Mouse (Mus musculus) embryonic facial prominence, embryonic 12.5 days (tissue): ENCODE results near the gene Armcx6. TPM values are rescaled to one million over a fixed set of nuclear protein-coding genes. Genes with fewer than 3 reads are reported as not detected.
"Not testable (repeated sequence)": the region's sequence is repeated elsewhere in the genome, so short reads cannot be mapped to it uniquely, and the experiment has no call there.

ENCODE experiments used
- ATAC-seq: fragments of 200-750 bp; cut with Nextera tagmentation; 2 replicates; pipeline ENCODE4 v1.8.0; 2017; ENCODE audit not compliant: insufficient number of reproducible peaks, insufficient read depth, low FRiP score, low TSS enrichment
- H3K27ac ChIP-seq: fragments of 300-500 bp; sonication (generic); 2 replicates; pipeline ENCODE4 v1.5.1; 2016; ENCODE audit warnings: mild to moderate bottlenecking
- H3K27me3 ChIP-seq: fragments of 300-500 bp; sonication (generic); 2 replicates; pipeline ENCODE4 v1.6.1; 2016; ENCODE audit warnings: mild to moderate bottlenecking, moderate library complexity
- H3K36me3 ChIP-seq: fragments of 300-500 bp; sonication (generic); 2 replicates; pipeline ENCODE4 v1.6.1; 2016; ENCODE audit warnings: mild to moderate bottlenecking
- H3K4me1 ChIP-seq: fragments of 300-500 bp; sonication (generic); 2 replicates; pipeline ENCODE4 v1.6.1; 2016
- H3K4me2 ChIP-seq: fragments of 300-500 bp; sonication (generic); replicated peaks from 2 replicates; pipeline ENCODE4 v1.6.1; 2016; ENCODE audit warnings: mild to moderate bottlenecking, moderate library complexity
- H3K4me3 ChIP-seq: fragments of 300-500 bp; sonication (generic); 2 replicates; pipeline ENCODE4 v1.5.1; 2016; ENCODE audit warnings: mild to moderate bottlenecking
- H3K9ac ChIP-seq: fragments of 300-500 bp; sonication (generic); 2 replicates; pipeline ENCODE4 v1.6.1; 2016; ENCODE audit warnings: mild to moderate bottlenecking, moderate library complexity
- H3K9me3 ChIP-seq: fragments of 300-500 bp; sonication (generic); 2 replicates; pipeline ENCODE4 v1.6.1; 2016; ENCODE audit warnings: mild to moderate bottlenecking, moderate library complexity
- WGBS: fragments of 180-500 bp; shearing (Covaris S2); methylation state at CpG from one replicate; pipeline ENCODE4 v1.1.7; 2016; 5-methylcytosine and 5-hydroxymethylcytosine counted together
- polyA plus RNA-seq: library from polyadenylated mRNA; unstranded; fragments of >200 nt; fragmentation: Nextera tagmentation; extraction: Ambion mirVana; gene quantifications from 2 replicates; pipeline ENCODE4 v1.2.1, GENCODE M21; 2016

Gene Armcx6
- 34.4 and 35.7 TPM in 2 replicates for polyA plus RNA-seq

GRCm38 (mm10) chrX:134750764-134751592 lies at the start of gene Armcx6:
Armcx6 (minus strand) TSS chrX:134751417.
- H3K4me3 ChIP-seq: peak within 1 kb of the TSS; percentile 49
- no peaks in the 10 kb centered on the region for H3K9me3 ChIP-seq
- peak; percentile 90 for ATAC-seq
- 20% methylated on average over 36 of the region's 36 CpGs for WGBS
- peaks cover 10% of the 10 kb centered on the region; the same call in 1 of the 2 replicates for H3K27me3 ChIP-seq
- peak within 1 kb of the TSS; percentile 51 for H3K4me2 ChIP-seq
- H3K36me3 ChIP-seq: no peaks in the 10 kb centered on the region
- peak within 1 kb of the TSS; percentile 84 for H3K27ac ChIP-seq
- H3K4me1 ChIP-seq: 0 out of 2 replicates have a peak, but pooled peaks cover 2% of the 10 kb centered on the region
- peak within 1 kb of the TSS; percentile 61 for H3K9ac ChIP-seq

- Histone ChIP-seq H3K27ac (no peak overlapping the region), H3K9ac (no peak overlapping the region), H3K4me1 (no peaks in the 10 kb centered on the region), H3K27me3 (no peaks in the 10 kb centered on the region), H3K4me3 (no peak overlapping the region), H3K9me3 (no peaks in the 10 kb centered on the region), H3K36me3 (no peaks in the 10 kb centered on the region), H3K4me2 (no peak overlapping the region)
- no peak for ATAC-seq
- 79% methylated on average over 4 of the region's 4 CpGs for WGBS
These were observed 36.5 kb upstream of the Armcx6 start for GRCm38 (mm10) chrX:134787728-134788127.

- not testable (repeated sequence) for H3K4me2 ChIP-seq, H3K9me3 ChIP-seq, H3K4me3 ChIP-seq, ATAC-seq, H3K4me1 ChIP-seq, H3K27me3 ChIP-seq, H3K36me3 ChIP-seq, H3K9ac ChIP-seq, H3K27ac ChIP-seq
- 45% methylated on average over 3 of the region's 4 CpGs for WGBS
These were observed 12.4 kb upstream of the Armcx6 start for GRCm38 (mm10) chrX:134763428-134764198.

GRCm38 (mm10) chrX:134757293-134757995 lies 6.2 kb upstream of the Armcx6 start:
- no peaks in the 10 kb centered on the region for H3K27me3 ChIP-seq
- H3K27ac ChIP-seq: peak overlapping the region; percentile 76; the same call in 1 of the 2 replicates
- H3K36me3 ChIP-seq: no peaks in the 10 kb centered on the region
- WGBS: 25% methylated on average over 11 of the region's 13 CpGs
- 0 out of 2 replicates have a peak, but pooled peaks cover 2% of the 10 kb centered on the region for H3K4me1 ChIP-seq
- H3K4me3 ChIP-seq: peak overlapping the region; percentile 60
- H3K4me2 ChIP-seq: peak overlapping the region; percentile 50
- no peaks in the 10 kb centered on the region for H3K9me3 ChIP-seq
- H3K9ac ChIP-seq: peak overlapping the region; percentile 65
- ATAC-seq: peak; percentile 55; the same call in 1 of the 2 replicates

- 0 out of 2 replicates have a peak, but pooled peaks cover 2% of the 10 kb centered on the region for H3K4me1 ChIP-seq
- ATAC-seq: peak; percentile 62
- no peaks in the 10 kb centered on the region for H3K36me3 ChIP-seq
- H3K4me3 ChIP-seq: peak within 1 kb of the TSS; percentile 60
- WGBS: 23% methylated on average over 45 of the region's 46 CpGs
- H3K9me3 ChIP-seq: no peaks in the 10 kb centered on the region
- H3K9ac ChIP-seq: peak within 1 kb of the TSS; percentile 65
- peak within 1 kb of the TSS; percentile 50 for H3K4me2 ChIP-seq
- no peaks in the 10 kb centered on the region for H3K27me3 ChIP-seq
- H3K27ac ChIP-seq: peak within 1 kb of the TSS; percentile 76
These were observed 5.4 kb upstream of the Armcx6 start, which contains the start of gene Armcx3 for GRCm38 (mm10) chrX:134756434-134757292. Armcx3 (plus strand) TSS chrX:134756595.

- H3K27me3 ChIP-seq: peaks cover 5% of the 10 kb centered on the region; the same call in 1 of the 2 replicates
- ATAC-seq: no peak
These were observed 1.4 kb upstream of the Armcx6 start for GRCm38 (mm10) chrX:134752584-134752983.

GRCm38 (mm10) chrX:134751910-134752309 lies 693 bp upstream of the Armcx6 start:
- no peak overlapping the region for H3K4me3 ChIP-seq
- no peak for ATAC-seq
- peaks cover 5% of the 10 kb centered on the region; the same call in 1 of the 2 replicates for H3K27me3 ChIP-seq
- 0 out of 2 replicates have a peak, but pooled peaks cover 2% of the 10 kb centered on the region for H3K4me1 ChIP-seq
- no peak overlapping the region for H3K27ac ChIP-seq
- no peak overlapping the region for H3K4me2 ChIP-seq
- H3K36me3 ChIP-seq: no peaks in the 10 kb centered on the region
- 52% methylated on average over 2 of the region's 2 CpGs for WGBS
- H3K9me3 ChIP-seq: no peaks in the 10 kb centered on the region
- H3K9ac ChIP-seq: no peak overlapping the region

More at GRCm38 (mm10) chrX:134752584-134752983, 1.4 kb upstream of the Armcx6 start:
- Histone ChIP-seq H3K4me3 (no peak overlapping the region), H3K27ac (no peak overlapping the region), H3K9ac (no peak overlapping the region), H3K9me3 (no peaks in the 10 kb centered on the region), H3K4me1 (0 out of 2 replicates have a peak, but pooled peaks cover 2% of the 10 kb centered on the region), H3K36me3 (no peaks in the 10 kb centered on the region), H3K4me2 (no peak overlapping the region)
- 19% methylated on average over 4 of the region's 4 CpGs for WGBS

GRCm38 (mm10) chrX:134746459-134746858 lies 4.8 kb downstream of the Armcx6 start:
- Histone ChIP-seq H3K4me1 (no peaks in the 10 kb centered on the region), H3K27ac (no peak overlapping the region), H3K36me3 (no peaks in the 10 kb centered on the region), H3K9me3 (no peaks in the 10 kb centered on the region), H3K4me2 (no peak overlapping the region), H3K27me3 (peaks cover 10% of the 10 kb centered on the region; the same call in 1 of the 2 replicates), H3K4me3 (no peak overlapping the region), H3K9ac (no peak overlapping the region)
- 22% methylated on average over 5 of the region's 5 CpGs for WGBS
- no peak for ATAC-seq

- ATAC-seq: no peak
- H3K27me3 ChIP-seq: 0 out of 2 replicates have a peak, but pooled peaks cover 9% of the 10 kb centered on the region
- no peaks in the 10 kb centered on the region for H3K4me1 ChIP-seq
- no peak overlapping the region for H3K27ac ChIP-seq
- H3K9ac ChIP-seq: no peak overlapping the region
- 77% methylated on average over 5 of the region's 5 CpGs for WGBS
- no peak overlapping the region for H3K4me3 ChIP-seq
- H3K9me3 ChIP-seq: no peaks in the 10 kb centered on the region
- H3K4me2 ChIP-seq: no peak overlapping the region
- H3K36me3 ChIP-seq: no peaks in the 10 kb centered on the region
These were observed 9.4 kb downstream of the Armcx6 start for GRCm38 (mm10) chrX:134741862-134742261.

- H3K4me2 ChIP-seq: no peak overlapping the region
- H3K4me1 ChIP-seq: no peaks in the 10 kb centered on the region
- H3K27me3 ChIP-seq: peaks cover 7% of the 10 kb centered on the region; the same call in 1 of the 2 replicates
- no peak overlapping the region for H3K4me3 ChIP-seq
- 64% methylated on average over 4 of the region's 4 CpGs for WGBS
- H3K9me3 ChIP-seq: no peaks in the 10 kb centered on the region
- ATAC-seq: no peak
- no peaks in the 10 kb centered on the region for H3K36me3 ChIP-seq
- no peak overlapping the region for H3K27ac ChIP-seq
- H3K9ac ChIP-seq: no peak overlapping the region
These were observed 12.1 kb downstream of the Armcx6 start for GRCm38 (mm10) chrX:134739160-134739559.
